8 mouse cellular contexts compared by ENCODE assay signal in genomic region chr8:120509136-120510034, GRCm38 (mm10).
DNase-seq lines count a peak whose midpoint lies in the region; ATAC-seq lines count a peak whose summit lies in the region.

No protein-coding gene starts in this region.

- peak overlapping the region; percentile 4 to 11; a peak in 3 of 4 replicates for H3K4me3 ChIP-seq in heart, embryonic 14.5 days (ENCODE audit: control insufficient read depth in 1 of 2, insufficient read depth in 1 of 2, low read depth in 1 of 2, low read length in 2 of 2)
- peak overlapping the region; percentile 14; the same call in 1 of the 2 replicates for H3K4me3 ChIP-seq in liver, embryonic 15.5 days (replicated peaks)
- no peak overlapping the region for H3K4me3 ChIP-seq in neural tube, embryonic 12.5 days

- peak overlapping the region; percentile 25 to 26 for H3K27ac ChIP-seq in heart, embryonic 14.5 days (replicated peaks in 1 of 2; ENCODE audit: control insufficient read depth in 1 of 2, insufficient read depth in 1 of 2, low read depth in 2 of 2, low read length in 2 of 2)
- peak overlapping the region; percentile 35 for H3K27ac ChIP-seq in liver, embryonic 15.5 days (replicated peaks)
- peak overlapping the region; percentile 62; the same call in 1 of the 2 replicates for H3K27ac ChIP-seq in neural tube, embryonic 12.5 days

- peak; percentile 65 to 74 for DNase-seq in kidney, postnatal 4 days
- DNase-seq in kidney, postnatal 25 days, result no peak
- DNase-seq in layer of hippocampus, adult 11-12 months (ENCODE audit: low spot score), result no peak
- no peak for DNase-seq in c-Kit-positive CD71-positive TER-119-positive erythroid progenitor cells, embryonic 14.5 days (ENCODE audit: low spot score)
- DNase-seq in layer of hippocampus, adult 9-10 months (ENCODE audit: low spot score), result no peak

- H3K36me3 ChIP-seq in heart, embryonic 14.5 days (ENCODE audit: control insufficient read depth, insufficient read depth, low read length), result no peaks in the 10 kb centered on the region; the same call in 1 of the 2 replicates
- peaks cover 8% of the 10 kb centered on the region; the same call in 1 of the 2 replicates for H3K36me3 ChIP-seq in liver, embryonic 15.5 days (replicated peaks)
- no peaks in the 10 kb centered on the region for H3K36me3 ChIP-seq in neural tube, embryonic 12.5 days

- H3K9ac ChIP-seq in heart, embryonic 14.5 days (ENCODE audit: low read length), result peak overlapping the region; percentile 48
- H3K9ac ChIP-seq in liver, embryonic 15.5 days, result no peak overlapping the region
- peak overlapping the region; percentile 33; the same call in 1 of the 2 replicates for H3K9ac ChIP-seq in neural tube, embryonic 12.5 days

- H3K27me3 ChIP-seq in heart, embryonic 14.5 days (ENCODE audit: control insufficient read depth, insufficient read depth, low read length), result no peaks in the 10 kb centered on the region
- H3K27me3 ChIP-seq in liver, embryonic 15.5 days, result no peaks in the 10 kb centered on the region
- H3K27me3 ChIP-seq in neural tube, embryonic 12.5 days (replicated peaks), result no peaks in the 10 kb centered on the region

- no peak for ATAC-seq in heart, embryonic 14.5 days (ENCODE audit: insufficient number of reproducible peaks, insufficient read depth, low FRiP score, low read depth)
- ATAC-seq in liver, embryonic 15.5 days (ENCODE audit: insufficient read depth), result peak; percentile 33; the same call in 1 of the 2 replicates
- ATAC-seq in neural tube, embryonic 12.5 days (ENCODE audit: low FRiP score, low read depth), result peak; percentile 67

- peak overlapping the region; percentile 56 for H3K4me2 ChIP-seq in heart, embryonic 14.5 days (ENCODE audit: low read length)
- H3K4me2 ChIP-seq in liver, embryonic 15.5 days, result peak overlapping the region; percentile 50
- peak overlapping the region; percentile 54 for H3K4me2 ChIP-seq in neural tube, embryonic 12.5 days (replicated peaks)

- WGBS in heart, embryonic 14.5 days, result 4% methylated on average over 21 of the region's 21 CpGs
- 15% methylated on average over 21 of the region's 21 CpGs for WGBS in liver, embryonic 15.5 days (ENCODE audit: insufficient replicate concordance)
- WGBS in neural tube, embryonic 12.5 days, result 2% methylated on average over 21 of the region's 21 CpGs

- no peaks in the 10 kb centered on the region for H3K9me3 ChIP-seq in heart, embryonic 14.5 days (ENCODE audit: control insufficient read depth, low read length)
- H3K9me3 ChIP-seq in liver, embryonic 15.5 days (replicated peaks), result no peaks in the 10 kb centered on the region
- H3K9me3 ChIP-seq in neural tube, embryonic 12.5 days, result no peaks in the 10 kb centered on the region

- H3K4me1 ChIP-seq in heart, embryonic 14.5 days (ENCODE audit: control insufficient read depth in 2 of 2, insufficient read depth in 2 of 2, low read length in 2 of 2), result peaks cover 65 to 85% of the 10 kb centered on the region in 2 experiments
- H3K4me1 ChIP-seq in liver, embryonic 15.5 days (replicated peaks), result peaks cover 99% of the 10 kb centered on the region
- peaks cover 100% of the 10 kb centered on the region for H3K4me1 ChIP-seq in neural tube, embryonic 12.5 days

Comparison
In these comparisons a context has a peak if more than half of its experiments do, and no peak if none do; other contexts are left out.
1. DNase-seq: peak in kidney, postnatal 4 days (2 of 2); none in kidney, postnatal 25 days (0 of 2), layer of hippocampus, adult 11-12 months (single experiment), c-Kit-positive CD71-positive TER-119-positive erythroid progenitor cells, embryonic 14.5 days (single experiment) and layer of hippocampus, adult 9-10 months (single experiment).
2. Peak in every context shown above with its lines, with median percentiles within 50 percentile points of each other: H3K27ac ChIP-seq and H3K4me2 ChIP-seq.